Mouse (Mus musculus) liver, adult 2 months (tissue): Measurements from ENCODE around the gene Col4a1. TPM values are rescaled to one million over a fixed set of nuclear protein-coding genes. Genes with fewer than 3 reads are reported as not detected.

ENCODE experiments used
- DNase-seq: peaks from one replicate; pipeline ENCODE4 v3.0.0-alpha.2; 2011; ENCODE audit warnings: low read depth, low spot score; ENCODE audit errors: extremely low read depth
- H3K27ac ChIP-seq: fragments of 200-500 bp; replicated peaks from 2 replicates; pipeline ENCODE4 v1.5.1; 2012; ENCODE audit warnings: low read depth, mild to moderate bottlenecking, control low read depth, inconsistent platforms, low read length; ENCODE audit not compliant: insufficient read depth
- H3K27me3 ChIP-seq: fragments of 200-500 bp; 2 replicates; pipeline ENCODE4 v1.6.1; 2012; ENCODE audit warnings: mild to moderate bottlenecking, moderate library complexity, low read length, inconsistent platforms; ENCODE audit not compliant: control insufficient read depth, insufficient read depth
- H3K36me3 ChIP-seq: fragments of 200-500 bp; 2 replicates; pipeline ENCODE4 v1.6.1; 2012; ENCODE audit warnings: low read length, inconsistent platforms; ENCODE audit not compliant: control insufficient read depth, insufficient read depth
- H3K4me1 ChIP-seq: fragments of 200-500 bp; 2 replicates; pipeline ENCODE4 v1.6.1; 2011; ENCODE audit warnings: low read length; ENCODE audit not compliant: control insufficient read depth, insufficient read depth
- H3K4me3 ChIP-seq: fragments of 200-500 bp; 2 replicates; pipeline ENCODE4 v1.5.1; 2011; ENCODE audit warnings: low read depth, mild to moderate bottlenecking, control low read depth, low read length, moderate library complexity; ENCODE audit not compliant: insufficient read depth
- H3K79me2 ChIP-seq: fragments of 200-500 bp; 2 replicates; pipeline ENCODE4 v1.6.1; 2012; ENCODE audit warnings: inconsistent platforms, mild to moderate bottlenecking, low read length, moderate library complexity; ENCODE audit not compliant: control insufficient read depth, insufficient read depth
- H3K9ac ChIP-seq: fragments of 200-500 bp; 2 replicates; pipeline ENCODE4 v1.6.1; 2012; ENCODE audit warnings: low read depth, mild to moderate bottlenecking, control low read depth, inconsistent platforms, low read length
- CTCF ChIP-seq: fragments of 200-500 bp; IDR thresholded peaks from 2 replicates; pipeline ENCODE4 v1.5.1; 2011; ENCODE audit warnings: low read depth, low read length, control low read depth
- POLR2A ChIP-seq: fragments of 200-500 bp; IDR thresholded peaks from 2 replicates; pipeline ENCODE4 v1.6.1; 2011; ENCODE audit warnings: low read length, control low read depth; ENCODE audit not compliant: insufficient read depth; ENCODE audit errors: extremely low read depth
- WGBS: fragments of 180-500 bp; shearing (Covaris S2); methylation state at CpG from one replicate; pipeline ENCODE4 v1.1.7; 2018; 5-methylcytosine and 5-hydroxymethylcytosine counted together
- polyA plus RNA-seq: library from polyadenylated mRNA; depleted of rRNA; stranded (reverse); fragments of >200 nt; gene quantifications from 2 replicates; pipeline ENCODE4 v1.2.3, GENCODE M21; 2012
- total RNA-seq: library from RNA; depleted of rRNA; stranded (reverse); fragments of >200 nt; gene quantifications from 2 replicates; pipeline ENCODE4 v1.2.3, GENCODE M21; 2014

Gene Col4a1
- total and polyA plus RNA-seq, 2 experiments, result 25.7 to 29.1 TPM

GRCm38 (mm10) chr8:11276286-11276685 lies 36.3 kb downstream of the Col4a1 start:
- H3K4me3 ChIP-seq, result no peak overlapping the region

GRCm38 (mm10) chr8:11274415-11274814 lies 38.2 kb downstream of the Col4a1 start:
- Histone ChIP-seq H3K4me1 (peaks cover 7% of the 10 kb centered on the region; the same call in 1 of the 2 replicates), H3K4me3 (no peak overlapping the region), H3K79me2 (peaks cover 3% of the 10 kb centered on the region; the same call in 1 of the 2 replicates), H3K27me3 (no peaks in the 10 kb centered on the region), H3K36me3 (no peaks in the 10 kb centered on the region), H3K27ac (no peak overlapping the region), H3K9ac (no peak overlapping the region)
- WGBS, result 81% methylated on average over 7 of the region's 7 CpGs
- TF ChIP-seq CTCF, result no peak
- no peak for TF ChIP-seq POLR2A
- DNase-seq, result no peak

More at GRCm38 (mm10) chr8:11276286-11276685, 36.3 kb downstream of the Col4a1 start:
- TF ChIP-seq CTCF, result no peak
- no peak for TF ChIP-seq POLR2A
- peaks cover 7% of the 10 kb centered on the region; the same call in 1 of the 2 replicates for H3K4me1 ChIP-seq
- H3K79me2 ChIP-seq, result peaks cover 3% of the 10 kb centered on the region; the same call in 1 of the 2 replicates
- no peak overlapping the region for H3K27ac ChIP-seq
- WGBS, result 77% methylated on average over 6 of the region's 6 CpGs
- no peak for DNase-seq
- H3K27me3 ChIP-seq, result no peaks in the 10 kb centered on the region
- no peaks in the 10 kb centered on the region for H3K36me3 ChIP-seq
- no peak overlapping the region for H3K9ac ChIP-seq

- H3K27ac ChIP-seq, result no peak overlapping the region
- no peaks in the 10 kb centered on the region for H3K27me3 ChIP-seq
- H3K79me2 ChIP-seq, result peaks cover 3% of the 10 kb centered on the region; the same call in 1 of the 2 replicates
- TF ChIP-seq POLR2A (no peak), CTCF (no peak)
- H3K9ac ChIP-seq, result no peak overlapping the region
- WGBS, result 92% methylated on average over 15 of the region's 15 CpGs
- no peak for DNase-seq
- peaks cover 7% of the 10 kb centered on the region; the same call in 1 of the 2 replicates for H3K4me1 ChIP-seq
- no peaks in the 10 kb centered on the region for H3K36me3 ChIP-seq
- H3K4me3 ChIP-seq, result no peak overlapping the region
Observed at GRCm38 (mm10) chr8:11273506-11274158, 39.0 kb downstream of the Col4a1 start.

- peaks cover 3% of the 10 kb centered on the region; the same call in 1 of the 2 replicates for H3K79me2 ChIP-seq
- H3K4me1 ChIP-seq, result peaks cover 5% of the 10 kb centered on the region; the same call in 1 of the 2 replicates
- H3K27me3 ChIP-seq, result no peaks in the 10 kb centered on the region
- WGBS, result 77% methylated on average over 6 of the region's 6 CpGs
- H3K9ac ChIP-seq, result no peak overlapping the region
- peak; percentile 43 for DNase-seq
- H3K36me3 ChIP-seq, result no peaks in the 10 kb centered on the region
- no peak overlapping the region; the same call in 1 of the 2 replicates for H3K27ac ChIP-seq
- no peak overlapping the region for H3K4me3 ChIP-seq
- no peak for TF ChIP-seq POLR2A
- TF ChIP-seq CTCF, result no peak
Observed at GRCm38 (mm10) chr8:11272205-11272604, 40.4 kb downstream of the Col4a1 start.

GRCm38 (mm10) chr8:11270826-11271225 lies 41.8 kb downstream of the Col4a1 start:
- Histone ChIP-seq H3K9ac (no peak overlapping the region), H3K79me2 (peaks cover 3% of the 10 kb centered on the region; the same call in 1 of the 2 replicates), H3K4me3 (no peak overlapping the region), H3K4me1 (peaks cover 5% of the 10 kb centered on the region; the same call in 1 of the 2 replicates), H3K36me3 (peaks cover 2% of the 10 kb centered on the region; the same call in 1 of the 2 replicates), H3K27ac (0 out of 2 replicates have a peak overlapping the region, but pooled peaks have one; percentile 5), H3K27me3 (no peaks in the 10 kb centered on the region)
- 67% methylated on average over 6 of the region's 6 CpGs for WGBS
- DNase-seq, result peak; percentile 50
- TF ChIP-seq CTCF, result no peak
- TF ChIP-seq POLR2A, result no peak

GRCm38 (mm10) chr8:11268753-11269152 lies 43.9 kb downstream of the Col4a1 start:
- Histone ChIP-seq H3K9ac (no peak overlapping the region), H3K27me3 (no peaks in the 10 kb centered on the region), H3K79me2 (0 out of 2 replicates have a peak, but pooled peaks cover 4% of the 10 kb centered on the region), H3K4me1 (peaks cover 3% of the 10 kb centered on the region; the same call in 1 of the 2 replicates), H3K27ac (no peak overlapping the region), H3K36me3 (peaks cover 2% of the 10 kb centered on the region; the same call in 1 of the 2 replicates), H3K4me3 (no peak overlapping the region)
- TF ChIP-seq CTCF, result no peak
- no peak for TF ChIP-seq POLR2A
- no peak for DNase-seq
- WGBS, result 90% methylated on average over 6 of the region's 6 CpGs
